Mouse (Mus musculus) embryonic fibroblast, embryonic 13.5 days (primary cell): ENCODE results near the gene Bcorl1. TPM values are rescaled to one million over a fixed set of nuclear protein-coding genes. Genes with fewer than 3 reads are reported as not detected.

ENCODE experiments used
- H3K27ac ChIP-seq: 2 replicates; pipeline ENCODE4 v1.5.1; 2012; ENCODE audit warnings: low read length, control low read depth, inconsistent platforms; ENCODE audit not compliant: insufficient read depth
- H3K4me1 ChIP-seq: 2 replicates; pipeline ENCODE4 v1.6.1; 2011; ENCODE audit warnings: low read length; ENCODE audit not compliant: control insufficient read depth, insufficient read depth
- H3K4me3 ChIP-seq: 2 replicates; pipeline ENCODE4 v1.5.1; 2011; ENCODE audit warnings: mild to moderate bottlenecking, control low read depth, low read length; ENCODE audit not compliant: insufficient read depth
- CTCF ChIP-seq: IDR thresholded peaks from 2 replicates; pipeline ENCODE4 v1.5.1; 2011; ENCODE audit warnings: mild to moderate bottlenecking, control low read depth, low read length, moderate library complexity, borderline replicate concordance; ENCODE audit not compliant: insufficient read depth
- POLR2A ChIP-seq: IDR thresholded peaks from 2 replicates; pipeline ENCODE4 v1.6.1; 2011; ENCODE audit warnings: low read depth, mild to moderate bottlenecking, control low read depth, low read length, moderate library complexity
- polyA plus RNA-seq: library from polyadenylated mRNA; stranded (reverse); fragments of >200 nt; gene quantifications from 2 replicates; pipeline ENCODE4 v1.2.4, GENCODE M21; 2011; ENCODE audit warnings: low read depth; ENCODE audit not compliant: missing spikeins, insufficient read length

Gene Bcorl1
- polyA plus RNA-seq, 1 experiment = 9.2 TPM

DNA sequence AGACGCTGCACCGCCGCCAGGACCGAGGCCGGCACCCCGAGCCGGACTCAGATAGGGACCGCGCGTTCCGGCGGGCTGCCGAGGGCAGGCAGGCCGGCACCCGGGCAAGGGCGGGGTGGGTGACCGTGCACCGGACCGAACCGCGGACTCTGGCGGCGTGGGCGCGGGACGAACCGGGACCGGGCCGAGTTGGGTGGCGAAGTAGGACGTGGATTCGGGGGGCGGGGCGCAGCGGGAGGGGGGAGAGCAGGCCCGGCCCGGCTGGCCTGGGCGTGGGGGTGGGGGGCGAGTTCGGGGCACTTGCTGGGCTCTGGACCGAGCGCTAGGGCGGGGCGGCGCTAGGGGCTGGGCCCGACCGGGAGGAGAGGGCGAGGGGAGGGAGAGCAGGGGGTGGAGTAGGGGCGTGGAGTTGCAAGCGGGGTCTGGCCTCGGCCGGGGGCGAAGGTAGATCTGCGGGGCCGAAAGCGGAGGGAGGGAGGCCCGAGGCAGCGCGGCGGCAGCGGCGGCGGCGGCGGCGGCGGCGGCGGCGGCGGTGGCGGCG lies 533 bp downstream of the Bcorl1 start:
- H3K4me1 ChIP-seq = no peaks in the 10 kb centered on the region
- no peak overlapping the region for H3K27ac ChIP-seq
- no peak for TF ChIP-seq POLR2A
- no peak for TF ChIP-seq CTCF
- H3K4me3 ChIP-seq = peak overlapping the region; percentile 76

DNA sequence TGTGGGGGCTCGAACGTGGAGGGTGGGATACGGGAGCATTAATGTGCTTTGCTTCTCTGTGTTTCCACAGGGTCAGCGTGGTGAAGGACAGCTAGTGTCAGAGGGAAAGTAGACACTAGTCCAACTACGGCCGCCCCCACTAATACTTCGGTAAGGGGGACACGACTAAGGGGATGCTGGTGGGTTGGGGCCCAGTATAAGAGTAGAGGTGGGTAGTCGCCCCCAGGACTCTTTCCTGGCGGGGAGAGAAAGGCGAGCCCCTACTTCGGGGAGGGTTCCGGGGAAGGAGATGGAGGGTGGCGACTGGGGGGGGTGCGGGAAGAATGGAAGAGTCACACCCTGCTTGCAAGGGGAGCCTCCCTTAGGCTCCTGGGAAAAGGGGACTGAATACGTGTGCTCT lies 1.6 kb downstream of the Bcorl1 start:
- TF ChIP-seq CTCF = no peak
- no peak for TF ChIP-seq POLR2A
- Histone ChIP-seq H3K4me1 (no peaks in the 10 kb centered on the region), H3K4me3 (peak overlapping the region; percentile 76), H3K27ac (no peak overlapping the region)

DNA sequence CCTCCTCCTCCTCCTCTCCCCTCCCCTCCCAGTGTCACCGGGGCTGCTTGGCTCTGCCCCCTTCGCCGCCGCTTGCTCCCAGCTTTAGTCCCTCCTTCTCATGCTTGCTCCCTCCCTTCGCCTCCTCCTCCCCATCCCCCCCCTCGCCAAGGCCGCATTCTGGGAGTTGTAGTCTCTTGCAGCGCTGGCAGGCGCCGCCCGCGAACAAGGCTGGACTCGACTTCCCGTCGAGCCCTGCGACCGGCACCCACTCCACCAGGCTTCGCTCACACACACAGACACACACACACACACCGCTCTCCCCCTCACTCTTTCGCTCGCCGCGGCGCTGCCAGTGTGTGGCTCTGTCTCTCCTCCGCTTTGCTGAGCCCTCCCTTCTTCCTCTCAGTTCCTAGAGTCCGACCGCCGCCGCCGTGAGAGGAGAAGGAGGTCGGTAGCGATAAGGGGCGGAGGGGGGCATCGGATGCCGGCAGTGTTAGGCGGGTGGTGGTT lies 2.3 kb downstream of the Bcorl1 start:
- H3K4me1 ChIP-seq = no peaks in the 10 kb centered on the region
- H3K4me3 ChIP-seq = peak overlapping the region; percentile 76
- peak; percentile 93 for TF ChIP-seq POLR2A
- TF ChIP-seq CTCF = no peak
- peak overlapping the region; percentile 50 for H3K27ac ChIP-seq

DNA sequence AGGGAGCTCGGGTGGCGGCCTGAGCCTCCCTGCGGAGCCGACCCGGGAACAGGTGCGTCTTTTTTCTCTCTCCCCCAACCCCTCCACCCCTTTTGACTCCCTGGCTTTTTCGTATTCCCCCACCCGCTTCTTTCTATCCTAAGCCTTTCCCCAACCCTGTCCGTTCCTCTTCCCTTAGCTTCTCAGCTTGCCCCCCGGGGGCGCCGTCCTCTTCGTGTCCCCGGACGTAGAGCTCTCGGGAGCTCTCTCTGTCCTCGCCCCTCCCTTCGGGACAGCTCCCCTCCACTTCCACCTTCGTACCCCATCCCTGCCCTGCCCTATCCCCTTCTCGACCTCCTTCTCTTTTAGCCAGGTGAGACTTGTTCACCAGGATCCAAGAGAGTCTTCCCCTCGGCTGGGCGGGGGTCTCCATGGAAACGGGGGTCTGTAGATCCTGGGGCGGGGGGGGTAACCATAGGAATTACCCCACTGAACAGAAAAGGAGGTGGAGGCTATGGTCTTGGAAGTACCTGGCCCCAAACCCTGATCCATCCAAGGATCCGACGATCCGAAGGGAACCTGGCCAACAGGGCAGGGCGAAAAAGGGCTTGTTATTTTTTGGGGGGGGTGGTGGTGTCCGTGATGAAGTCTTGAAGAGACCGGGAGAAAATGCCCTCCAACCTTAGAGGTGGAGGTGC lies 2.9 kb downstream of the Bcorl1 start:
- Histone ChIP-seq H3K4me3 (peak overlapping the region; percentile 69), H3K27ac (peak overlapping the region; percentile 50), H3K4me1 (no peaks in the 10 kb centered on the region)
- TF ChIP-seq CTCF = no peak
- no peak for TF ChIP-seq POLR2A

DNA sequence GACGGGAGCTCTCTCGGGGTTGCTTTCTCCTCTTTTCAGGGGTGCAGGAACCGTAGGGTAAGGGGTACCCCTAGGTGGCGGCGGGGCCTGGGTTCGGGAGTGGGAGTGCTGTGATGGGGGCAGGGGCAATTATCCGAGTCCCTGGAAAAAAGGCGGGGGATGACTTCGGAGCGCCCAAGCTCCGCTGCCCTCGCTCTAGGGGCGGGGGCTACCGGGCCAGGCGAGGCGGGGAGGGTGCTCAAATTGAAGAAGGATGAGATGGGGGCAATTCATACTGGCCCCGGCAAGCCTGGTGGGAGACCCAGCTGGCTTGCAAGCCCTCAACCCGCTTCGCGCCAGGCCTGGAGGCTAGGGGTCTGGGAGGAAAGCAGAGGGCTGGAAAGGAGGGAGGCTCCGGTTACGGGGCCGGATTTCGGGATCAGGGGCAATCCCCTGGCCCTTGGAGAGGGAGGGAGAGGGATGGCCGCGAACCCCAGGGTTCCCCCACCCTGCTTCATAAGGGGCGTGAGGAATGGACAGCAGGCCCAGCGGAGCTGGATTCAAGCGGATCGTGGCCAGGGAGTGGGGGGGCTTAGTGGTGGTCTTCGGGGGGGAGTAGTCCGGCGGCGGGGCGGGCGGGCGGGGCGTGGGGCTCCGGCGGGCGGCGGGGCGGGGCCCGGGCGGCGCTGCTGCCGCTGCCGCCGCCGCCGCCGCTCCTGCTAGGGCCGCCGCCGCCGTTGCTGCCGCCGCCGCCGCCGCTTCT lies 3.7 kb downstream of the Bcorl1 start:
- TF ChIP-seq CTCF = no peak
- TF ChIP-seq POLR2A = no peak
- H3K4me1 ChIP-seq = no peaks in the 10 kb centered on the region
- no peak overlapping the region for H3K27ac ChIP-seq
- peak overlapping the region; percentile 69 for H3K4me3 ChIP-seq

DNA sequence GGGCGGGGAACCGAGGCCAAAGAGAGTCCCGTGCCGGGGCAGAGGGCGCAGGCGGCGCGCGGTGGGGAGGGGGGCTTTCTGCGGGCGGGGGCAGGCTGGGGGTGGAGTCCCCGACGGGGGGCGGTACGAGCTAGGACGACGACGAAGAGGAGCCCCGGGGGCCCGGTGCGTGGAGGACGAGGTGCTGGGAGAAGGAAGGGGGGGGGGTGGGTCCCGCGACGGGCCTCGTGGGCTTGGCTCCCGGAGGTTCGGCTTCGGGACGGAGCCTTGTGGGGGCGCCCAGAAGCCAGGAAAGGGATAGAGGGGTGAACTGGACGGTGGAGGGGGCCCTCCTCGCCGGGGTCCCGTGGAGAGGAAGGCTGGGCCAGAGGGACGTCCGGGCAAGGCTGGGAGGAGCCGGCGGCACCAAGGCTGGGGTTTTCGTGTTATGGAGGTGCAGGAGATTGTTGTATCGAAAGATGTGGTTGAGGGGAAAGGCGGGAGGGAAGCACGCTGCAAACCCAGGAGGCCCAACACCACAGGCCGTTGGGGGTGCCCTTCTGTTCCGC lies 4.3 kb downstream of the Bcorl1 start:
- H3K4me1 ChIP-seq = no peaks in the 10 kb centered on the region
- TF ChIP-seq CTCF (no peak), POLR2A (no peak)
- H3K4me3 ChIP-seq = peak overlapping the region; percentile 67
- H3K27ac ChIP-seq = no peak overlapping the region

DNA sequence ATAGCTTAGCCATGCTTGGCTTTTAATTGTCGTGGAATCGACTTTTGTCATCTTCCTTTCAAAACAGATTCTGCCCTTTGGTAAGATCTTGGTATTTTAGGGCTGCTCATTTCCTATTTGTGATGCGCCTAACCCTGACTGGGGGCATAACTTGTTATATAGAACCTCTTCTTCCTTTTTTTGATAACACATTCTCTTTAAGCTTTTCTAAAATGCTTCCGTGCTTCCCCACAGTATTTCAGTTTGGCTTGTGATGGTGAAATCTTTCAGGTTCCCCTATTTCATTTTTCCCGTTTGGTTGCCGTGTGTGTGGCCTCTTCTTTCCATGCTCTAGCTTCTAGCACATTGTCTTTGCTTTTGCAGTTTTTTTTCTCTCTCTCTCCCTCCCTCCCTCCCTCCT lies 14.2 kb downstream of the Bcorl1 start:
- TF ChIP-seq POLR2A (no peak), CTCF (no peak)
- Histone ChIP-seq H3K4me3 (no peak overlapping the region), H3K4me1 (no peaks in the 10 kb centered on the region), H3K27ac (no peak overlapping the region)

DNA sequence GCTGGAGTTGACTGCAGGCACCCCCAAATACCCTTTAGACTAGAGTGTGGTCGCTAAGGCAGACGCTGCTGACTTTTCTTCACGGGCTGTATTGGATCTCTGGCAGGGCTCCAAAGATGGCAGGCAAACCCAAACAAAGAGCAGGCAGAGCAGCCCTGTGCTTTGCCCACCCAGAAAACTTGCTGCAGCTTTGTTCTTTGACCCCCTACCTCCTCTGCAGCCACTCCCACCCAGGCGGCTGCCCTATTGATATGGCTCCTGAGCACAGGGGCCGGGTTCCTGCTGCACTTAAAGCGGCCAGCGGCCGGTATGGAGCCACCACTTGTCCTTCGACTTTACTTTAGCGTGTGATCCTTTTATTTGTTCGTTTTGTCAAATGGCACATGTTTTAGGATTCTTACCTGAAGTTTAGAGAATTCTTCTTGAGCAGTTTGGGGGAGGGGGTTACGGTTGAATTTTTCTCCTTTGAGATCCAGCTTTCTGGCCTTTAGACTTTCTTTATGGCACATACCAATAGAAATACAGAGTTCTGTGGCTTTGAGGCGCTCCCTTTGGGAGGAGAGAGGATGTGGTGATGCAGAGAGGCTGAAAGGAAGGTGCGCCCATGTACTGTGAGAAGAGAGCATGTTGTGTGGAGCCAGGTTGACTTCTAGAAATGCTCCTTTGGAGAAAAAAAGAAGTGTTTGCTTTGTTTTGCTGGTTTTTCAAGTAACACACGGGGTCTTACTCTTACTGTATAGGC lies 24.8 kb downstream of the Bcorl1 start:
- no peak for TF ChIP-seq CTCF
- no peak for TF ChIP-seq POLR2A
- Histone ChIP-seq H3K4me3 (no peak overlapping the region), H3K4me1 (no peaks in the 10 kb centered on the region), H3K27ac (no peak overlapping the region)

DNA sequence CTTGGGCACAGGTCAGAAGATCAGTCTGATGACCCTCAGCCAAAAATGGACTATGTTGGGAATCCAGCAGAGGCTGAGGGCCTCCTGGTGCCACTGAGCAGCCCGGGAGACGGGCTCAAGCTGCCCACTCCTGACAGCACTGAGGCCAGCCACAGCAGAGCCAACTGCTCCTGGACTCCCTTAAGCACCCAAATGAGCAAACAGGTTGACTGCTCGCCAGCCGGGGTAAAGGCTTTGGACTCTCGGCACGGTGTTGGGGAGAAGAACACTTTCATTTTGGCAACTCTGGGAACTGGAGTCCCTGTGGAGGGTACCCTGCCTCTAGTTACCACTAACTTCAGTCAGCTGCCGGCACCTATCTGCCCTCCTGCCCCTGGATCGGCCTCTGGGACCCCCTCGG lies 26.7 kb downstream of the Bcorl1 start:
- Histone ChIP-seq H3K27ac (no peak overlapping the region), H3K4me1 (no peaks in the 10 kb centered on the region), H3K4me3 (no peak overlapping the region)
- TF ChIP-seq CTCF (no peak), POLR2A (no peak)
